Mouse (Mus musculus) ovary, postnatal 10 days (tissue): ENCODE measurements around the gene Mrps18a.
A peak's percentile ranks its signal among the peaks of the same experiment; 100 is the strongest.

Experiments
- DNase-seq: peaks from one replicate; pipeline ENCODE4 v3.0.0; 2022; ENCODE audit warnings: low spot score

Gene Mrps18a

DNA sequence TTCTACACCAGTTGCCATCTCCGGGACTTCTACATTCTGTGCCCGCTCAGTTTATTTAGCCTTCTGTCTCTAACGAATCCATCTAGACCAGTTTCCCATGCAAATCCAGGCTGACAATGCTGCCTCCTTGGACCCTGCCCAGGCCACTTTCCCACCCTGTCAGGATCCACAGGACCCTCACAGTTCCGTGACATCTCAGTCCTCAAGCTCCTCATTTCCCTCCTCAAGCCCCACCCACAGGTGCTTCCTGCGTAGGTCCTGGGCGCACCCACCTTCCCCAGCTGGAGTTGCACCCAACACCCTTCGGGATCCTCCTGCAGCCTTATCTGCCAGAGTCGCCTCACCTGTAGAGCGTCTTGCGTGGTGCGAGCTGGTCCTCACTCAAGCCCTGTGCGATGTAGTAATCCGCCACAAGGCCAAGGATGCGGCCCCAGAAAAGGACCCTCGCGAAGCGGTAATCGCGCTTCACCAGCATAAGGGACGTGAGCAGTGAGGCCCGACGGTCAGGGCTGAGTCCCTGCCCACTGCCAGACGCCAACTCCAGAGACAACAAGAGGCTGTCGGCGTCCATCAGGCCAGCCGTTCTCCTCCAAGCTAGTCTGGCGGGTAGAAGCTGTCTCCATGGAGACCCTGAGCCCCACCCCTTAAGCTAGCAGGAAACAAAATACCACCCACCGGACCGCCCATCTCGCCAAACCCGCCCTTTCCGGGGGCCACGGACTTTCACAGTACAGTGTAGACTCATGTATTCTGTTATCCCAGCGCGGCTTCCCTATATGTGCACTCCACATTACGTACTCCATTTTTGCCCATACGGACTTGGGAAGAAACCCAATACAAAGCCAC lies 33.0 kb downstream of the Mrps18a start, which contains the start of gene Rsph9:
Rsph9 (minus strand) TSS at position 639 of the 846 bp plus-strand sequence.
- no peak for DNase-seq

DNA sequence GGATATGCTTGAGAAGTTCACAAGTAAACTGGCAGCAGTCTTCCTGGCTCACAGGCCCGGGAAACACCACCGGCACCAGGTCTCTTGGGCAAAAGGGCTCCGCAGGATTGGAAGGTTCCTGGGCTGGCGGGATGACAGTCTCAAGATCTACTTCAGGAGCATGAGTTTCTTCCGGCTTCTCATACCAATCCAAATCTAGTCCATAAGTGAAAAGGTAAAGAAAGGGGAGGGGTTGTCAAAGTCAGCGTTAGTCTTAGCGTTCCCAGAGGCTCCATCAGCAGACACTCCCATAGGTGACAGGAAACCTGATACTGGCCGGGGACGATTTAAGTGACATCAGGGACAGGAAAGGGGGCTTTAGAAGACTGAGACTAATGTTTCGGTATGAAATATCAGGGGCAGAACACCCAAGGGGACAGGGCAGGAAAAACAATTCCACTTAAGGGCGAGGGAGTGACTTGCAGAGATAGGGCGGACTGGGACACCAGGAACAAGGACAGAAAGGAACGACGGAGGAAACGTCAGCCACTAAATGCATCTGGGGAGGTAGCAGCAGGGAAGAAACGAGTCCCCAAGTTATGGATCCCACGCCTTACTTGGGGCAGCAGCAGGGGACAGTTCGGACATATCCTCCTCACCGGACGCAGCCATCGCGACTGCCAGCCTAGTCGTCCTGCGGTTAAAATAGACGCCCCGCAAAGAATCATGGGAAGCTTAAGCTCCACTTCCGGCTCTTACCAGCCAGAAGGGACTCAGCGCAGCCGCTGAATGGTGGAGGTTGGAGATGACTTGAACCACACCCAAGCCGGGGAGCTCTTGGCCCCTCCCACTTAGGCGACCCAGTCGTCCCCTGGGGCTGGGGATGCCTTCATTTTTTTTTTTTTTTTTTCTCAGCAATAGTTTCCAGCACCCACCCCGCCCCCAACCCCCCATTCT lies 42.3 kb downstream of the Mrps18a start, which contains the start of gene Mad2l1bp:
Mad2l1bp (minus strand) TSS at position 707 of the 936 bp plus-strand sequence.
- DNase-seq, result no peak

DNA sequence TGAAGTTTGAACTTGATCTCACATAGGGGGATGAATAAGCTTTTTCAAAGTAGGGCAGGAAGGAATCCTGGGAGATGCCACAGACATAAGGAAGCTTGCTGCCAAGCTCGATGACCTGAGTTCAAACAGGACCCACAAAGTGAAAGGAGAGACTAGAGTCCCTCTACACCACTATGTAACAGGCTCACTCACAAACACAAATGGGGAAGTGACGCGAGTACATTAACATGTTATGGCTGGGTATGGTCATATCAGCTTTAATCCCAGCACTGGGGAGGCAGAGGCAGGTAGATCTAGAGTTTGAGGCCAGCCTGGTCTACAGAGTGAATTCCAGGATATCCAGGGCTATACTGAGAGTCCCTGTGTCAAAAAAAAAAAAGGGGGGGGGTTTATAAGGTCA lies 43.5 kb downstream of the Mrps18a start:
- no peak for DNase-seq

DNA sequence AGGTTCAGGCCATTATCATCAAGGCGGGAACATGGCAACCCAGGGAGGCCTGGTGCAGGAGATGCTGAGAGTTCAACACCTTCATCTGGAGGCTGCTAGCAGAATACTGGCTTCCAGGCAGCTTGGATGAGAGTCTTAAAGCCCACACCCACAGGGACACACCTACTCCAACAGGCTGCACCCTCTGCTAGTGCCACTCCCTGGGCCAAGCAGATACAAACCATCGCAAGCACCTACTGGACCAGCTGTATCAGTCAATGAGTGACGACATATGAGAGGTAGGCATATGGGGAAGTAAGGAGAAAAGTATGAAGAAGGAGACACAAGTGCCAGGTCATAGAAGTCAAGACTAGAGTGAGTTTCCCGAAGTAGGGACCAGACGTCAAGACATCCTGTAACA lies 45.9 kb downstream of the Mrps18a start:
- DNase-seq, result no peak

DNA sequence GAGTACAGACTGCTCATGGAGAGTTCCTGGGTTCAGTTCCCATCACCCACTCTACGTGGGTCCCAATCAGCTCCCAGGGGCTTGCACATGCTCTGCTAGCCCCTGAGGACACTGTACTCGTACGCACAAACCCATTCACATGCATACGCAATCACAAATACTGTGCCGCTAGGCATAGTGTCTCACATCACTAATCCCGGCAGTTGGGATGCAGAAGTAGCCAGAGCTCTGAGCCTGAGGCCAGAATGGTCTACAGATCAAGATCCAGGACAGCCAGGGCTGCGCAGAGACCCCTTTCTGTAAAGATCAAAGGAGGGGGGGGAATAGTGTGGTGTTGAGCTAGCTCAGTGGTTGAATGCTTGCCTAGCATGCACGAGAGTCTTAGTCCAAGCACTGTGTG lies 46.3 kb downstream of the Mrps18a start:
- DNase-seq, result no peak

DNA sequence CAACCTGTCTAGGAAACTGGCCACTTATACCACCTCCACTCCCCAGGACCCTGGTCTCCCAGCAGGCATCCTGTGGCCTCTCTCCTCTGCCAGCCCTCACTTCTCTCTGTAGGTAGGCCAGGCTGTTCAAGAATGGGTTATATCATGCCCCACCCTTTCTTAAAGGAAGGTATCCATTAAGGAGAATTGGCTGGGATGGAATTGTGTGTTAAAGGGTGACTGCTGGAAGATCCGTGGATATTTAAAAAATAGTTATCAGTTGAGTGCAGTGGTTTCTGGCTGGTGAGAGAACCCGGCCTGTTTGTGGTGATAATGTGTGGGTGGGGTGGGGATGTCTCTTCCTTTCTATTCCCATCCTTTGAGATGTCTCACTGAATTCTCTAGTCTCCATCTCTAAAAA lies 48.5 kb downstream of the Mrps18a start:
- DNase-seq, result no peak

DNA sequence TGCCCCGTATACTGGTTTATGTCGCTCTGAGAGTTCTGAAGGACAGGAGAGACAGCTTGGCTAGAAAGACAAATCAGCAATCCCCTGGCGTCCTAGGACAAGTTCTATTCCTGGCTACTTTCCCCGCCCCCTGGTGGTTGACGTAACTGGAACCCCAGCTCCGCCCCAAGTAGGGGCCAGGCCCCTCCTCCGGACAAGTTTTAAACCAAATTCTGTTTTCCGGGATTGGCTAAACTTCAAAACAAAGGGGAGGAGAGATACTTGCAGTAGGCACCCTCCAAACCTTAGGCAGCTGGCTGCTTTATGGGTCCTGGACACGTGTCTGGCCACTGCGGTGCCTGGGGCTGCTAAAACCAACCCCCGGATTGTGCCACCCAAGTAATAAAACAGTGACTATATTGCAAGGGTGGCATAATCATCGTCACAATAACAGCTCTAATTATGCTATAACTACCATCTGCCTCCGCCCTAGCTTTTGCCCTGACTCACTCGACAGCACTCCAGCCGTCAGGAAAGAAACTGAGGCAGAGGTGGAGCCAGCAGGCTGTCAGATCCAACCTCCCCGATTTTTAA lies 49.4 kb downstream of the Mrps18a start:
- peak; percentile 83 for DNase-seq

DNA sequence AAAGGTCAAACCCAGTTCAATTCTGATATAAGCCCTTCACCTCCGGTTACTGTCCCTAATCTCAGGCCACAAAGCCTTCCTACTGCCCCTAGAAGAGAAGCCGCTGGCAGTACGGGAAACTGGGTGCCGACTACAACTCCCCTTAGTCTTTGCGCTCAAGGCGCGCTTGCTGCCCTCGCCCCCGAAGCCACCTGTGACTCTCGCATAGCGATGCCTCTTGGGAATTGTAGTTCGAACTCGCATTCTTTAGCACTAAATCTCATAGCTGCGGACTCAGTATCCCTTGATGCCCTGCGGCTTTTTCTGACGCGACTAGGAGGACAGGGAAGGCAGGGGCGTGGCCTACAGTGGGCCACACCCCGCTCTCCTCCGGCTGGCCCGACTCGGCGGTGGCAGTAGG lies 49.9 kb downstream of the Mrps18a start, which contains the start of gene Gtpbp2:
Gtpbp2 (plus strand) TSS at position 347 of the 400 bp plus-strand sequence.
- DNase-seq, result no peak

DNA sequence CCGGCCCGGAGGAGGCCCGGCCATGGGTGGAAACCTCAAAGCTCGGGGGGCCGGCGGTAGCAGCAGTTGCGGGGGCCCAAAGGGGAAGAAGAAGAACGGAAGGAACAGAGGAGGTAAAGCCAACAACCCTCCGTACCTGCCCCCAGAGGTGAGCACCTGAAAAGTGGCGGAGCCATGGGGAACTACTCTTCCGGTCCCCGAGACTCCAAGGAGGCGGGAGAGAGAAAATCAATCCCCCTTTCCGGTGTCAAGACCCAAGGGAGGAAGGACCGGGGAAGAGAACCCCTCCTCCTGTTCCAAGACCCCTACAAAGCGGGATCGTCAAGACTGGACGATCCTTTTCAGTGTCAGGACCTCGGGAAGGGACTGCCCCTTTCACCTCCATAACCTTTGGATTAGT lies 50.4 kb downstream of the Mrps18a start:
- DNase-seq, result no peak

DNA sequence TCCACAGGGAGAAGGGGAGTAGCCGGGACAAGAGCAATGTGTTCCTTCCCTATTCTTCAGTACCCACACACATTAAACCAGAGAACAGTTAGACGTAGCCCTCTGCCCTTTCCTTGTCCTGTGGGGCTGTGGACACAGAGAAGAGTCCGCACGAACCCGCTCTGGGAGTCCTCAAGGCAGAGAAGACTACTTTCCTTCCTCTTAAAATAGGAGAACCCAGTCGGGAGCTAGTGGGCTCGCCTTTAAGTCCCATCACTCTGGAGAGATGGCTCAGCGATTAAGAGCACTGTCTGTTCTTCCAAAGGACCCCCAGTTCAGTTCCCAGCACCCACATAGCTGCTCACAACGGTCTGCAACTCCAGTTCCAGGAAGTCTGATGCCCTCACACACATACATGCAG lies 50.9 kb downstream of the Mrps18a start:
- no peak for DNase-seq

DNA sequence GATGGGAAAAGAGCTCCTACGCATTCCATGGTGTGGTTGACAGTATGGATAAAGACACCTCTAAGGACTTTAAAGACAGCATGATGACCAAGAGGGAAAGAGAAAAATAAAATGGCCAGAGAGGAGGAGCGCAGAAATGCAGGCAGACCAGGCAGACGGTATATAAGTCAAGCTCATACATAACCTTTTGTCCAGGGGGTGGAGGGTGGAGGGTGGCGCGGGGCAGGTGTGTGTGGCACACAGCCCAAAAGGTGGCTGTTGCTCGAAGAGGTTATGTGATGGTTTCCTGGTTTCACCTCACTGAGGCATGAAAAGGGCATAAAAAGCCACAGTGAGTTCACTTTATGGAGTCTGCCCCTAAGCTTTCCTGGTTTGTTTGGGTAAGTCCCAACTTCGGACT lies 51.8 kb downstream of the Mrps18a start:
- no peak for DNase-seq

DNA sequence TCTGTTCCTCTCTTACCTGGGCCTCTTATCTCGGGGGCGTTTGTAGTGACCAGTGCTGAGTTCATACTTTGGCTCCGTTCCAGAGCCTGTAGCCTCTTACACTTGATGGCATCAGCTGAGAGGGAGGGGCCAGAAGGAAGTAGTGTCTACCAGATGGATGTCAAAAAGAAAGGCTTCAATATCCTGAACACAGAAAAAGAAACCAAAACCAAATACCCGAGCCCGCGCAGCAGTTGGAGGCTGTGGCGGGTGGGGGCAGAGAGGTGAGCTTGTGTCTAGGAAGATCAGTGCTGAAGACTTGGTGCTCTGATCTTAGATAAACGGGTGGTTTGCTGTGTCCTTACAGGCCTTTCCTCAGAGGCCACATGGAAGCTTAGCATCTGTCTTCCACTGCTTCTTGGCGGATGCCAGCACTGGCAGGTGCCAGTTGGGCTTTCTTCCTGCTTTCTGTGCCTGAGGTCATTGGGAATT lies 52.2 kb downstream of the Mrps18a start:
- DNase-seq, result no peak

DNA sequence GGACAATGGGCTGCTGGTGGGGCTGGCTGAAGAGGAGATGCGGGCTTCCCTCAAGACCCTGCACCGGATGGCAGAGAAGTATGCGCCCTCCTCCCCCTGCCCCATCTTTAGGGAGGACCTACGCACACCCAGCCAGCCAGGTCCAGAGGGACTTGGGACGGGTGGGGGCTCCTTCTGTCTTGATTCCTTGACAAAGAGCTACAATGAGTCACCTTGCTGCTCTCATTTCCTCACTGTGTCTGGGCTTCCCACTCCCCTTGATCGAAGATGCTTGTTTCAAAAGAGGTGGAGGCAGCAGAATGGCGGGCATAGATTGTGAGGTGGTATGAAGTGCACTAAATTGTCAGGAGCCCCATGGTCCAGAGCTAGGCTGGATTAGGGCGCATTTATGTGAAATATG lies 53.5 kb downstream of the Mrps18a start:
- no peak for DNase-seq

DNA sequence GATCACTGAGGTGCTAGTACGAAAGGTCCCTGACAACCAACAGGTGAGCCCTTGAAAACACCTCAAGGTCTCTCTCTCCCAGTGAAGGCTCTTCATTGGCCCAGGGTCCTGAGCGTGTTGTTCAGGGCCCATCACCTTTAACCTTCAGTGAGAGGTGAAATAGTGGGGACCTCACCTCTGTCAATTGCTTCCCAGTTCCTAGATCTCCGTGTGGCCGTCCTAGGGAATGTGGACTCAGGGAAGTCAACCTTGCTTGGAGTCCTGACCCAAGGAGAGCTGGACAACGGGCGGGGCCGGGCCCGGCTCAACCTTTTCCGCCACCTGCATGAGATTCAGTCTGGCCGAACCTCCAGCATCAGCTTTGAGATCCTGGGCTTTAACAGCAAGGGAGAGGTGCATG lies 54.0 kb downstream of the Mrps18a start:
- DNase-seq, result no peak

DNA sequence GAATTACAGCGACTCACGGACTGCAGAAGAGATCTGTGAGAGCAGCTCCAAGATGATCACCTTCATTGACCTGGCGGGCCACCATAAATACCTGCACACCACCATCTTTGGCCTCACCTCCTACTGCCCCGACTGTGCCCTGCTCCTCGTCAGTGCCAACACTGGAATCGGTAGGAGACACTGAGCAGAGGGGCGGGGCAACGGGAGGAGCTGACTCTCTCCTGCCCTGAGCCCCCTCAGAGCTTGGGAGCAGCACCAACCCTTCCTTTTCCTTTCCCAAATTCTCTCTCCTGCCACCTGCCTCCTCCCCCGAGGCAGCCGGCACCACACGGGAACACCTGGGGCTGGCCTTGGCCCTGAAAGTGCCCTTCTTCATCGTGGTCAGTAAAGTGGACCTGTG lies 54.7 kb downstream of the Mrps18a start:
- DNase-seq, result no peak

DNA sequence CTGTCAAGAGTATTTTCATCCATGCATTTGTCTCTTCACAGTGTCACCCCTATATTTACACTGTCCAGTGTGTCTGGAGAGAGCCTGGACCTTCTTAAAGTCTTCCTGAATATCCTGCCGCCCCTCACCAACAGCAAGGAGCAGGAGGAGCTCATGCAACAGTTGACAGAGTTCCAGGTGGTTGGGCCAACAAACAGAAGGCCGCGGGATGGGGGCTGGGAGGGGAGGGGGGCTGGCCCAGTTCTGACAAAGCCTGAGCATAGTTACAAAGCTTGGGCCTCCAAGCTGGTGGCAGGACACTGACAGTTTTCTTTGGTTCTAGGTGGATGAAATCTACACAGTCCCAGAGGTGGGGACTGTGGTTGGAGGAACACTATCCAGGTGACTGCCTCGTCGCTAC lies 55.5 kb downstream of the Mrps18a start:
- no peak for DNase-seq

DNA sequence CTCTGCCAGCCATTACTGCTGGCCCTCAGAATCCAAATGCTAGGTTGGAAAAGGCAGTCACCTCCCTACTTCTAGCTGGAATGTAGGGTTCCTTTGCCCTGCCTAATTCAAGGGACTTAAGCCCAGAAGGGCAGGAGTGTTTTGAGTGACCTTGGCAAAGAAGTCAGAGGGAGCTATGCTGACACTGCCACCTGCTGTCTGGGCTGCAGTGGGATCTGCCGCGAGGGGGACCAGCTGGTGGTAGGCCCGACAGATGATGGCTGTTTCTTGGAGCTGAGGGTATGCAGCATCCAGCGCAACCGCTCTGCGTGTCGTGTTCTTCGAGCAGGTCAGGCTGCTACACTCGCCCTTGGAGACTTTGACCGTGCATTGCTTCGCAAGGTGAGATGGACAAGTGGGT lies 56.2 kb downstream of the Mrps18a start:
- no peak for DNase-seq

DNA sequence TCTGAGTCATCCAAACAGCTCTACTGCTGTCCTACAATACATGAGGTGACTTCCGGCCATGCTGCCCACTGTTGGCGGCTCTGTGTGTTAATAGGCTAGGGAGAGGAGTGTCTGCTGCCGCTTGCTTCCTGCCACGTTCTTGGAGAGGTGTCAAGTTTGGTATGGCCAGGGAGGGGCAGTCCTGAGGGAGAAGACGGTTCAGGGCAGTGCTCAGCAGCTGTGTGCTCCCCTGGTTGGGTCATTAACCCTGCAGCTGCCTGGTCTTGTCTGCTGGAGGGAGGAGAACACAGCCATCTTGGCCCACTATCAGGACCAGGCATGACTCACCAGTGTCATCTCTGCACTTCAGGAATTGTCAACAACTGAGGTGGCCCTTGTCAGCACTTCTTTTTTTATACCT lies 57.5 kb downstream of the Mrps18a start:
- DNase-seq, result no peak

DNA sequence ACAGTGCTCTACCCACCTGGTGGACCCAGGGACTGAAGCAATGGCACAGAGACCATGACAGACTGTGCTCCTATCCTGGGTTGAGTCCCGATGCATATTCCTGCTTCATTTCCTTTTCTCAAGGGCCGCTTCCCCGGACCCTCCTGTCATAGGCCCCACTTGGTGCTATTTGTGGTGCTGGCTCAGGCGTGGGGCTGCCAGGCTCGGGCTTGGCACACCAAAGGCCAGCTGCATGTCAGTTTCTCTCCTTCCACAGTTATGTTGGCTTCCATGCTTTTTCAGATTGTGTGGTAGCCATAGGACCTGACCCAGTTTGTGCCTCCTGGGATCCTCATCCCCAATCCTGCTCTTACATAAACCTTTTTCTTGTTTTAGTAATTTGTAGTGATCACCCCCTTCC lies 58.0 kb downstream of the Mrps18a start:
- no peak for DNase-seq

DNA sequence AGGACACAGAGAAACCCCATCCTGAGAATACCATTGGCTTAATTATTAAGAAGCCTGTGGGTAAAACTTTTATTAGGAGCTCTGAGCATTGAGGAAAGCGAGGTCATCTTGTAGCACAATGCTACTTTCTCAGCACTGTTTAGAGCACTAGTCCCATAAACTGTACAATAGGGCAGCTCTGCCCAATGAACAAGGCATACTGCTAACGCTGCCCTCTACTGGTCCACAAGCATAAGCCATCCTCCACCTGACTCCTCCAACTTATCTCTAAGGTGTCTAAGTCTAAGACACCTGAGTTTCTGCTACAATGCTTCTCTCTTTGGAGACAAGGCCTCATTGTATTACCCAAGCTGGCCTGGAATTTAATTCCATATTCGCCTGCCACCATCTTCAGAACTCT lies 59.8 kb downstream of the Mrps18a start:
- DNase-seq, result no peak
